Mouse (Mus musculus): Measurements from ENCODE around the gene Adamtsl3. TPM values are rescaled to one million over a fixed set of nuclear protein-coding genes. Genes with fewer than 3 reads are reported as not detected.
"Not testable (repeated sequence)": the region's sequence is repeated elsewhere in the genome, so short reads cannot be mapped to it uniquely, and the experiment has no call there.

Gene Adamtsl3
- polyA plus RNA-seq, 1 experiment from 2014 or later: 0.36 TPM

DNA sequence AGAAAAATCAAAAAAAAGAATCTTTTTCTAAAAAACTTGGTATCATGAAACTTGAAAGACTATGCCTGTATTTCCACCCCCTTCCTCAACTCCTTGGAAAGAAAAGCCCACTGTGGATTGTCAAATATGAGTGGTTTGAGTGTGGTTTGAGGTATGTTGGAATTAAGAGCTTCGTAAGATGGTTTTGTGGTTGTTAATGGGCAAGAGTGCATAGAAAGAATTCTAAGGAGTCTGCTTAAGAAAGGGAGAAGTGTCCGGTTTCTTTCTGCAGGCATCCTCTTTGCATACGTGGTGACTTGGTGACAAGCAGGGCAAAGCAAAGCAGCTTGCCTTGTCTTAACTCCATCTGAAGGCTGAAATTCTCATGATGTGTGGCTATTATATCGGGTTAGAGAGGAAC is 81.6 kb downstream of the Adamtsl3 start:
- no peaks in the 10 kb centered on the region for H3K36me3 ChIP-seq (ENCODE audit: control insufficient read depth, insufficient read depth, low read length)
- 89% methylated on average over 4 of the region's 4 CpGs for WGBS
- no peak overlapping the region for H3K27ac ChIP-seq (ENCODE audit: low read depth, low read length)
- H3K4me1 ChIP-seq (replicated peaks; ENCODE audit: control insufficient read depth, insufficient read depth, low read length): no peaks in the 10 kb centered on the region
- no peak overlapping the region for H3K9ac ChIP-seq (ENCODE audit: low read length)
- H3K4me2 ChIP-seq (ENCODE audit: low read depth, low read length, severe bottlenecking): no peak overlapping the region
- DNase-seq (ENCODE audit: low spot score) (no peak), ATAC-seq (replicated peaks; ENCODE audit: low FRiP score) (no peak)
- no peaks in the 10 kb centered on the region for H3K27me3 ChIP-seq (ENCODE audit: control insufficient read depth, insufficient read depth, low read length)
- H3K4me3 ChIP-seq (ENCODE audit: low read depth, low read length): no peak overlapping the region
- no peaks in the 10 kb centered on the region for H3K9me3 ChIP-seq (ENCODE audit: control insufficient read depth, low read length)

DNA sequence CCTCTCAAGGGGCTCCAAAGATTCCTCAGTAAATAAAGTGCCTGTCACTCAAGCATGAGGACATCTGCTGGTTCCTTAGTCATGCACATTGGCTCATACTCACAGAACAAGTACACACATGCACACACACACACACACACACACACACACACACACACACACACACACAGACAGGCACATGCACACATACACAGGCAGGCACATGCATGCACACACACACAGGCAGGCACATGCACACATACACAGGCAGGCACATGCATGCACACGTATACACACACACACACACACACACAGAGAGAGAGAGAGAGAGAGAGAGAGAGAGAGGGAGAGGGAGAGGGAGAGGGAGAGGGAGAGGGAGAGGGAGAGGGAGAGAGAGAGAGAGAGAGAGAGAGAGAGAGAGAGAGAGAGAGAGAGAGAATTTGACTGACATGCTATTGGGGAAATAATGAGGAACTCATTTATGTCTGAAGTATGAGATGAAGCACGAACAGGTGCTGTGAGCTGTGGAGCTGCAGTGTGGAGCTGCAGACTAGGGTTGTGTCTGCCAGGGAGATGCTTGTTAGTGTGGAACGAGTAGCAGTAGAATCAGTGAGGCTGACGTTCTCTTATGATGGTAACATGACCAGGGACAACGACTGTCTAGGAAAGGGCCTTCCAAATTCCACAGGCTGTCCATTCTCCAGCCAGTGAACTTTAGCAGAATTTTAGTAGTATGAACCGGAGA is 85.0 kb downstream of the Adamtsl3 start:
- not testable (repeated sequence) for H3K27ac ChIP-seq (ENCODE audit: low read depth, low read length); DNase-seq (ENCODE audit: low spot score); ATAC-seq (replicated peaks; ENCODE audit: low FRiP score); H3K27me3 ChIP-seq (ENCODE audit: control insufficient read depth, insufficient read depth, low read length); H3K4me1 ChIP-seq (replicated peaks; ENCODE audit: control insufficient read depth, insufficient read depth, low read length); H3K4me2 ChIP-seq (ENCODE audit: low read depth, low read length, severe bottlenecking); H3K36me3 ChIP-seq (ENCODE audit: control insufficient read depth, insufficient read depth, low read length); H3K9ac ChIP-seq (ENCODE audit: low read length); H3K4me3 ChIP-seq (ENCODE audit: low read depth, low read length); H3K9me3 ChIP-seq (ENCODE audit: control insufficient read depth, low read length)
- 82% methylated on average over 6 of the region's 6 CpGs for WGBS

DNA sequence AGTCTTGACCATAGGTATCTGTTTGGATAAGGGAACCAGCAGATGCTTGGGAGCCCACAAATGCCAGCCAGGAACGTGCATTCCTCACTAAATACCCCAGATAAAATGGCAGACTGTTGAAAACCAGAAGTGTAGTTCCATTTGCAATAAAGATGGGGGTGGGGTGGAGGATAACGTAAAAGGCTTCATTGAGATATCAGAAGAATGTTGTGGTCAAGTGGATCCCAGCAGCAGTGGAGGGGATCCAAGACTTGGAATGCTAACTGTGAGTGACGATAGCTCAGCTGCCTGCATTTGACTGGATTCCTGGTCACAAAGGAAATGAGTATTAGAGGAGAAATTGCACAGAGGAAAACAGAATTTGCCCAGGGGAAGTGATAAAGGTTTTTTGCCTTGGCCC is 87.1 kb downstream of the Adamtsl3 start:
- no peaks in the 10 kb centered on the region for H3K4me1 ChIP-seq (replicated peaks; ENCODE audit: control insufficient read depth, insufficient read depth, low read length)
- no peak overlapping the region for H3K4me2 ChIP-seq (ENCODE audit: low read depth, low read length, severe bottlenecking)

DNA sequence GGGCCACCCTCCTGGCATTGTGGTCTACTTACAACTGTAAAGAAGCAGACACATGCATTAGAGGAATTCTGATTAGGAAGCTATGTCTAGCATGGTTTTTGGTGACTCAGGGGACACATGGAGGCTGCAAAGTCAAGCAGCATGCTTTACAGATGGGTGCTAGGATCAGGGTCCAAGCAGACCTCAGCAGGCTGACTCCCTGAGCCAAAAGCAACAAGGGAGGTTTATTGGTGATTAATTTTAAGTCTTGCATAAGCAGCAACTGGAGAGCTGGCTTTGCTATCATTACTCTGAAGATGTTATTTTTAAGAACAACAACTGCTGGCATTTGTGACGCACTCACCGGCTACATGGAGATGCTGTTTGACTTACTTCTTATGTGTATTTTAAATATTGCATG is 88.1 kb downstream of the Adamtsl3 start:
- DNase-seq (ENCODE audit: low spot score): no peak
- Histone ChIP-seq H3K4me1 (replicated peaks; ENCODE audit: control insufficient read depth, insufficient read depth, low read length) (no peaks in the 10 kb centered on the region), H3K4me3 (ENCODE audit: low read depth, low read length) (no peak overlapping the region), H3K27me3 (ENCODE audit: control insufficient read depth, insufficient read depth, low read length) (no peaks in the 10 kb centered on the region), H3K27ac (ENCODE audit: low read depth, low read length) (no peak overlapping the region), H3K9ac (ENCODE audit: low read length) (no peak overlapping the region), H3K4me2 (ENCODE audit: low read depth, low read length, severe bottlenecking) (no peak overlapping the region), H3K9me3 (ENCODE audit: control insufficient read depth, low read length) (no peaks in the 10 kb centered on the region), H3K36me3 (ENCODE audit: control insufficient read depth, insufficient read depth, low read length) (no peaks in the 10 kb centered on the region)
- no peak for ATAC-seq (replicated peaks; ENCODE audit: low FRiP score)
- 92% methylated on average over 2 of the region's 2 CpGs for WGBS

More for the DNA sequence above, 87.1 kb downstream of the Adamtsl3 start:
- Histone ChIP-seq H3K27me3 (ENCODE audit: control insufficient read depth, insufficient read depth, low read length) (no peaks in the 10 kb centered on the region), H3K36me3 (ENCODE audit: control insufficient read depth, insufficient read depth, low read length) (no peaks in the 10 kb centered on the region), H3K9me3 (ENCODE audit: control insufficient read depth, low read length) (no peaks in the 10 kb centered on the region), H3K9ac (ENCODE audit: low read length) (no peak overlapping the region), H3K4me3 (ENCODE audit: low read depth, low read length) (no peak overlapping the region), H3K27ac (ENCODE audit: low read depth, low read length) (no peak overlapping the region)
- no peak for DNase-seq (ENCODE audit: low spot score)
- WGBS: 76% methylated on average over 3 of the region's 3 CpGs
- ATAC-seq (replicated peaks; ENCODE audit: low FRiP score): no peak

DNA sequence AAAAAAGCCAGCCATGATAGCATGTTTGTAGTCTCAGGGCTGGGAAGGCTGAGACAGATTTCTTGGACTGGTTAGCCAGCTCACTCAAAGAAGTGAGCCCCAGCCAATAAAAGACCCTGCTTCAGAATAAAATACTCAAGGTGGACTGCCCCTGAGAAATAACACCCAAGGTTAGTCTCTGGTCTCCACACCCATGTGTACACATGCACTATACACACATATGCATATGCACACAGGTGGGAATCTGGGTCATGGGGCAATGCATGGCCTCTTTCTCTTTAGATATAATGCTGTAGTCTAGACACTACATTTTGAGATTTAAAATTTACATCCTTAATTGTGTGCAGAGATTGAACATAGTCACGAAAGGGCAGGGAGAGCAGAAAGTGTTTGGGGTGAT is 88.8 kb downstream of the Adamtsl3 start:
- DNase-seq (ENCODE audit: low spot score) (no peak), ATAC-seq (replicated peaks; ENCODE audit: low FRiP score) (no peak)
- H3K4me3 ChIP-seq (ENCODE audit: low read depth, low read length): no peak overlapping the region
- H3K4me1 ChIP-seq (replicated peaks; ENCODE audit: control insufficient read depth, insufficient read depth, low read length): no peaks in the 10 kb centered on the region
- no peak overlapping the region for H3K9ac ChIP-seq (ENCODE audit: low read length)
- H3K9me3 ChIP-seq (ENCODE audit: control insufficient read depth, low read length): no peaks in the 10 kb centered on the region
- WGBS: 85% methylated on average over 1 of the region's 1 CpGs
- no peaks in the 10 kb centered on the region for H3K36me3 ChIP-seq (ENCODE audit: control insufficient read depth, insufficient read depth, low read length)
- H3K4me2 ChIP-seq (ENCODE audit: low read depth, low read length, severe bottlenecking): no peak overlapping the region
- no peak overlapping the region for H3K27ac ChIP-seq (ENCODE audit: low read depth, low read length)
- H3K27me3 ChIP-seq (ENCODE audit: control insufficient read depth, insufficient read depth, low read length): no peaks in the 10 kb centered on the region

DNA sequence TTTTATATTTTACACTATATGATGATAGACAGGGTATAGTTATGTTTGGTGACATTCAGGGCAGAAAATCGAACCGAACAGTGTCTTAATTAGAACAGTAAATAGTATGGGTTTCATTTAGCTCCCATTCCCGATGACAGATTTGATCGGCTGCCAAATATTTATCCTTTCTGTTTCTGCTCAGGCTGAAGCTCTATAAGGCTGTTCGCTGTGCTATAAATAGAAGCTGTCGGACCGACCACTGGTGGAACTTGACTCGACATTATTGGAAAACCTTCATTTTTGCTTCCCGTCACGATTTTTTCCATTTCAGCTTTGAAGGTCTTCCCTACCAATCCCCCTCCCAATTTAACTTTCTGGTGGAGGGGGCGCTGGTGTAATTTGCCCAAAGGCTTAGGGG is 89.9 kb downstream of the Adamtsl3 start:
- DNase-seq (ENCODE audit: low spot score): no peak
- 81% methylated on average over 11 of the region's 11 CpGs for WGBS

DNA sequence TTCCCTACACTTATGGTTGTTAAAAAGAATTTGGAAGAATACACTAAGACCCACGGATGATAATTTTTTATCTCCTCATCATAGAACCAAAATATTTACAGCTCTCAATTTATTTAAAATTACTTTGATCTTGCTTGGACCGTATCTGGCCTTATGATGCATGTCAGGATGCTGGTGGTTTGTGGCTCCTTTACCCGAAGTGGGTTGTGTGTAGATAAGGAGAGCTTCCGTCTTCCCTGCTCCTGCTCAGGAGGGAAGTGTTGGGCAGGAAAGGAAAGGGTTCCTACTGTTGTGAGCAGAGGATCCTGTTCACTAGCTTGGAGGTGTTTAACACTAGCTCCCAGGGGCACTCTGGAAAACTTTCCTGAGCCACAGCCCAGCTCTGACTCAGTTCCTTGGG is 94.0 kb downstream of the Adamtsl3 start:
- ATAC-seq (replicated peaks; ENCODE audit: low FRiP score) (no peak), DNase-seq (ENCODE audit: low spot score) (no peak)
- Histone ChIP-seq H3K27me3 (ENCODE audit: control insufficient read depth, insufficient read depth, low read length) (no peaks in the 10 kb centered on the region), H3K27ac (ENCODE audit: low read depth, low read length) (no peak overlapping the region), H3K4me3 (ENCODE audit: low read depth, low read length) (no peak overlapping the region), H3K4me2 (ENCODE audit: low read depth, low read length, severe bottlenecking) (no peak overlapping the region), H3K9ac (ENCODE audit: low read length) (no peak overlapping the region), H3K36me3 (ENCODE audit: control insufficient read depth, insufficient read depth, low read length) (no peaks in the 10 kb centered on the region), H3K4me1 (replicated peaks; ENCODE audit: control insufficient read depth, insufficient read depth, low read length) (no peaks in the 10 kb centered on the region), H3K9me3 (ENCODE audit: control insufficient read depth, low read length) (no peaks in the 10 kb centered on the region)
- WGBS: 85% methylated on average over 4 of the region's 4 CpGs

More for the DNA sequence above, 89.9 kb downstream of the Adamtsl3 start:
- H3K4me3 ChIP-seq (ENCODE audit: low read depth, low read length): no peak overlapping the region
- no peaks in the 10 kb centered on the region for H3K36me3 ChIP-seq (ENCODE audit: control insufficient read depth, insufficient read depth, low read length)
- no peak for ATAC-seq (replicated peaks; ENCODE audit: low FRiP score)
- no peaks in the 10 kb centered on the region for H3K4me1 ChIP-seq (replicated peaks; ENCODE audit: control insufficient read depth, insufficient read depth, low read length)
- no peak overlapping the region for H3K4me2 ChIP-seq (ENCODE audit: low read depth, low read length, severe bottlenecking)
- H3K27me3 ChIP-seq (ENCODE audit: control insufficient read depth, insufficient read depth, low read length): no peaks in the 10 kb centered on the region
- H3K9ac ChIP-seq (ENCODE audit: low read length): no peak overlapping the region
- H3K9me3 ChIP-seq (ENCODE audit: control insufficient read depth, low read length): no peaks in the 10 kb centered on the region
- H3K27ac ChIP-seq (ENCODE audit: low read depth, low read length): no peak overlapping the region

DNA sequence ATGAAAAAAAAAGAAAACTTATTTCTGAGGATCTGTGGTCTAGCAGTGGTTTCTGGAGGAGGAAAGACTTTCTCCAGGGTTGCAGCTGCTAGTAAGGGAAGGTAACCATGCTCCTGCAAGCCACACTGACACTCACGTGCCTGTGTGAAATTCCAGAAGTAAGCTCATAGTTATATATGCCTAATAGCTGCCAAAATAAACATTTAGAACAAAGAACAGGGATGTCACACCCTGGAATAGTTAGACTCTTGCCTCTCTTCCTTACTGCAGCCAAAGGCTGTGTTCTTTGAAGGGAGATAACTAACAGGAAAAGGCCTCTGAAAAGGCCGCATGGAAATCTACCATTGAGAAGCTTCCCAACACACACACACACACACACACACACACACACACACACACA is 96.1 kb downstream of the Adamtsl3 start:
- Histone ChIP-seq H3K4me2 (ENCODE audit: low read depth, low read length, severe bottlenecking) (no peak overlapping the region), H3K9ac (ENCODE audit: low read length) (no peak overlapping the region), H3K36me3 (ENCODE audit: control insufficient read depth, insufficient read depth, low read length) (no peaks in the 10 kb centered on the region), H3K9me3 (ENCODE audit: control insufficient read depth, low read length) (no peaks in the 10 kb centered on the region), H3K4me1 (replicated peaks; ENCODE audit: control insufficient read depth, insufficient read depth, low read length) (no peaks in the 10 kb centered on the region), H3K27ac (ENCODE audit: low read depth, low read length) (no peak overlapping the region), H3K4me3 (ENCODE audit: low read depth, low read length) (no peak overlapping the region), H3K27me3 (ENCODE audit: control insufficient read depth, insufficient read depth, low read length) (no peaks in the 10 kb centered on the region)
- DNase-seq (ENCODE audit: low spot score): no peak
- ATAC-seq (replicated peaks; ENCODE audit: low FRiP score): no peak
- 83% methylated on average over 2 of the region's 2 CpGs for WGBS

DNA sequence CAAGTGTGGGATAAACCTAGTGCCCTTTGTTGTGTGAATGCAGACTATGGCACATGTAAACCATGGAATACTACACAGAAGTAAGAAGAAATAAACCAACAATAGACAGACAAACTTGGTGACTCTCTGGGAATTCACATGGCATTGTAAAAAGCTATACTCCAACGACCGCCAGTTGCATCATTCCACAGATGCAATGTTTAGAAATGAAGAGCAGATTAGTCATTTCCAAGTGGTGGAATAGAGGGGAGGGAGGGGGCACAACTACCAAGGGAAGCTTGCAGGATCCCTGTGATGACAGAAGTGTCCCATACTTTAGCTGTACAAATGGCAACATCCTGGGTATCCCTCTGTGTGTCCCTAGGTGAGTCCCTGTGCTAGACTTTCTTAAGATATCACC is 97.7 kb downstream of the Adamtsl3 start:
- no peaks in the 10 kb centered on the region for H3K4me1 ChIP-seq (replicated peaks; ENCODE audit: control insufficient read depth, insufficient read depth, low read length)
- no peak overlapping the region for H3K4me3 ChIP-seq (ENCODE audit: low read depth, low read length)
- ATAC-seq (replicated peaks; ENCODE audit: low FRiP score) (no peak), DNase-seq (ENCODE audit: low spot score) (no peak)
- H3K36me3 ChIP-seq (ENCODE audit: control insufficient read depth, insufficient read depth, low read length): no peaks in the 10 kb centered on the region
- no peaks in the 10 kb centered on the region for H3K9me3 ChIP-seq (ENCODE audit: control insufficient read depth, low read length)
- no peaks in the 10 kb centered on the region for H3K27me3 ChIP-seq (ENCODE audit: control insufficient read depth, insufficient read depth, low read length)
- no peak overlapping the region for H3K9ac ChIP-seq (ENCODE audit: low read length)
- H3K27ac ChIP-seq (ENCODE audit: low read depth, low read length): no peak overlapping the region
- no peak overlapping the region for H3K4me2 ChIP-seq (ENCODE audit: low read depth, low read length, severe bottlenecking)
- WGBS: 87% methylated on average over 2 of the region's 2 CpGs
